Mouse (Mus musculus): ENCODE results near the gene Prok2.

Prok2 gene

DNA sequence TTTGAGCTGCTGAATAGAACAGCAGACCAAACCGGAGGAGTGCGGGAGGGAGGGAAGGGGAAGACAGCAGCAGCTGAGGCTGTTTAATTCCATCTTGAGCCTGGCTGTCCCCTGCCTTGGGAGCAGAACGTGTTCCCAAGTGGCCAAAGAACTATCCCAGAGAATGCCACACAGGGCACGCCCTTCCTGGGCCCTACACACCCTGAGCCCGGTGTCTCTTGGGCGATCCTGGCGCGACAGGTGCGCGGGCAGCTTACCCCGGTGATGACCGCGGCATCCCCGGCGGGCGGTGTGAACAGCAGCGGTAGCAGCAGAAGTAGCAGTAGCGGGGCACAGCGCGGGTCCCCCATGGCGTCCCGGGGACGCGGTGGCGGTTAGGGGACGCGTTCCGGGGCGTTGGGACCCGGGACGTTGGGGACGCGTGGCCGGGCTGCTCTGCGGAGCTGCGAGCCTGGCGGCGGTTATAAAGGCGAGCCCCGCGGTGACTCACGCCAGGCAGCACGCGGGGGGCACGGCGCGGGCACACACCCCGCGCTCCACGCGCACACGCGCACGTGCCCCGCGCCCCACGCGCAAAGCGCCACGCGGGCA lies at the start of gene Prok2:
TSS of gene Prok2 (minus strand) at position 422 of the 591 bp plus-strand sequence.
- no peak for DNase-seq (ENCODE audit: low read depth, low spot score)

DNA sequence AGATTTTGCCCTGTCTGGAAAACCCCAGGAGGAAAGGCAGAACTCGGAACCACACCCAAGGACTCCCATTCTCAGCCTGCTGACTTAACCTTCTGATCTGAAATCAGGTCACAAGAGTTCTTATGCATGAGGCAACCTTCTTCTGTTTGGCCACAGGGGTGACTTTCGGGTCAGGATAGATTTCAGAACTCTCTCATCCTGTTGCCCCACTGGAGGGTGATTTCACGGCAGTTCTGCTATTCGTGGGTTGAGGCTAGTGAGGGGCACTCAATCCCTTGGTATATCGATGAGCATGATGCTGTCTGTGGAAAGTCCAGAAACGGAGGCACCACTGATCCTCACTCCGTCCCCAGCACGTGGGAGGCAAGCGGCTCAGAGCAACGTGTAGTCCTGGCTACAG lies 48.5 kb upstream of the Prok2 start:
- no peak for DNase-seq (ENCODE audit: low read depth, low spot score)

DNA sequence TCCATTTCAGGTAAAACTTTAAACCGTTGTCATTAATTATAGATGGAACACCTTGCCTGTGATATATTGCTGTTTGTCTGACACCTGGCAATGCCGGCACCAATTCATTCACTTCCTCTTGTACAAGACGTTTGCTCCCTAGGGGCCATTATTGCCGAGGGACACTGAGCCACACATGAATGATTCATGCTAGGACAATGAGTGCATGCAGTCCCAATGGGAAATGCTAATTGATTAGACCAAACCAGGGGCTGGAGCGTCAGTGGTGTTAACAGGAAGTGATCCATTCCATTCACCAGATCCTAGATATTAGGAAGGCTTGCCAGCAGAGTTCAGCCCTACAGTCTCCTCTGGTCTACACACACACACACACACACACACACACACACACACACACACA lies 42.3 kb upstream of the Prok2 start:
- no peak for DNase-seq (ENCODE audit: low read depth, low spot score)

DNA sequence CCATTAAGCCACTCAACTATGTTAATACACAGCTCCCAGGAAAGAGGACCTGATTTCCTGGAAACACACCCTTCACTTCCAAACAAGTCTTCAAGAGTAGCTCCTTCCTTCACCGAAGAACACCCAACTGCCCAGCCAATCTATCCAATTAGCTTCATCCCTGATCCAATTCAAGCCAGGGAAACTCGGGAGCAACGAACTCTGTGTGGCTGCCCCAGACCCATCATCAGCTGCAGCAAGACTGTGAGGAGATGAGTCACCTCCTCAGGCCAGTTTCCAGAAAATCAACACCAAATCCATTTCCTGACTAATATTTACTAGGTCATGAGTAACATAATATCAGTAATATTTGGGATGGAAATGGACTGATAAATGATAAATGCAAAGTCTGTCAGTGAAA lies 38.7 kb upstream of the Prok2 start:
- DNase-seq (ENCODE audit: low read depth, low spot score), result no peak

DNA sequence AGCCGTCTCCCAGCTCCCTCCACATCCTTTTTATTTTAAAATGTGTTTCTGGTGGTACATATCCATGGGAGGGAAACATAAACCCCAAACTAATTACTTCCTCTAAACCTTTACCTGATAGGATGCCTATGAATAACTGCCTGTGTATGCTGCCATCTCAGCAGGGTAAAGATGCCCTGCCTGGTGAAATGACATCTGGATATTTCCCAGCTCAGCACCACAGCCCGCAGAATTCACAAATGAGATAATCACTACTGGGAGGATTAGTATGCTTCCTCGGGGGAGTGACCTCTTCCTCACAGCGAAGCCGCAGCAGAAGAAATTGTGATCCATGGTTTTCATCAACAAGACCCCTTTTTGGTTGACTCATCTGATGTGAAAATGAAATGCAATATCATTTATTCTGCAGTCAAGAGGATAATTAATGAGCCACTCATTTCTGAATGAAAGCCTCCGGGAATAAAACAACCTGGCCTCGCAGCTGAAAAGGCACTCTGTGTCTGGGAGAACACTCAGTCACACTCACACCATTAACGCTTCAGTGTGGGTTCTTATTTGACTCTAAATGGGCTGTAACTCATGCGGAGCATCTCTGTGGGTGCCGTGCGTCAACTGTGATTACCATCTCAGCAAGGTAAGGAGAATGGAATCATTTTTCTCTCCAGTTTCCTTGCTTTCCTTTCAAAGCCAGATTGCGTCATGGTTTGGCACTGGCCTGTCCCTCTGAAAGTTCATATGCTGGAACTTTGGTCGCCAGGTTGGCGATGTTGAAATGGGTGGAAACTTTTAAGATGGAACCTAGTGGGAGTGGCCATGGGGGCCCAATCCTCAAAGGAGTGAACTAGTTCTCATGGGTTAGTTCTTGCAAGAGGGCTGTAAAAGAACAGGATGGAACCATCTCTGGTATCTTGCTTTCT lies 36.1 kb upstream of the Prok2 start:
- no peak for DNase-seq (ENCODE audit: low read depth, low spot score)

DNA sequence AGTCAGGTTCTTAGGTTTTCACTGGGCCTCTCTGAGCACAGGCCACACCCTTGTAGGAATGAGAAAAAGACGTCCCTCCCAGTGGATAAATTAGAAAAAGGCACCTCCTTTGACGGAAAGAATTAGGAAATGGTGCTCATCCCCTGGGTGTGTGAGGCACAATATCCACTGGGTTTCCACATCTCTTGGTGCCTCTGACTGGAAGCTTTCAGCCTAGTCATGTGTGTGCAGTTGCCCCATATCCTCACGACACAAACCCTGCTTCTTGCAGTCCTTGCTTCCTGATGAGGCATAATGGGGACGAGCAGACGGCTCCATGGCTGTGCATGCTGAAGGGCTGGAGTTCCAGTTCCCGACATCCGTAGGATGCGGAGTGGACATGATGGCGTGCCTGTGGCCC lies 29.9 kb upstream of the Prok2 start:
- no peak for DNase-seq (ENCODE audit: low read depth, low spot score)

DNA sequence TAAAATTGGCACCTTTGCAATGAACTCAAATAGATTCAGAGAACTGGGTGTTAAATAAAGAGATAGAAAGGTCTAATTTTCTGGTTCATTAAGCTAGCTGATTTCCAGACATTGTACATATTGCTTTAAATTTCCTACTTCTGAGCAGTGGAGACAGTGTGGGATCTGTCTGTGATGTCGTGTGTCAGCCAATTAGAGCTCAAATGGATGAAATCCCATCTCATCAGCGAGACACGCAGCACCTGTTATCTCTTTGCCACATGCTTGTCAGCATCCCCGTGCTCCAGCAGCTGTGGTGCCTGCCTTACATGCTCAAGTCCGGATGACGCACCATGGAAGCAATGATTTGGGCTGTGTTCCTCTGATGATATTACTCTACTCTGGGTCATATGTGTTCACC lies 25.1 kb upstream of the Prok2 start:
- DNase-seq (ENCODE audit: low read depth, low spot score), result no peak

DNA sequence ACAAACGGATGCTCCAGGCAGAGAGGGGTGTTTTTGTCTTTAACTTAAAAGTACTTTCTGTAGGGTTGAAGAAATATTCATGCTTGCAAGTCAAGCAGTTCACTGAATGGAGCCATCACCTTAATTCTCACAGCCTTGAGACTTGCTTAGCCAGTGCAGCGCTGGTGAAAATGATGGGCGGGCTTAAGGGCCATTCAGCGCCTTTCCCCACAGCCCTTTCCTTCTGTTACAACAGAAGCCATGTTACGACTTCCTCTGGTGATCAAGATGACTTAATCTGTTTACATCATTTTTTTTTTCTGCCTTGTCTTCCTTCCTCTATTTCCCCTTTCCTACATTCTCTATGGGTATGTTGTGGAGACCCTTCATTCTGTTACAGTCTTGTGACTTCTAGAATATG lies 20.1 kb upstream of the Prok2 start:
- DNase-seq (ENCODE audit: low read depth, low spot score), result no peak

DNA sequence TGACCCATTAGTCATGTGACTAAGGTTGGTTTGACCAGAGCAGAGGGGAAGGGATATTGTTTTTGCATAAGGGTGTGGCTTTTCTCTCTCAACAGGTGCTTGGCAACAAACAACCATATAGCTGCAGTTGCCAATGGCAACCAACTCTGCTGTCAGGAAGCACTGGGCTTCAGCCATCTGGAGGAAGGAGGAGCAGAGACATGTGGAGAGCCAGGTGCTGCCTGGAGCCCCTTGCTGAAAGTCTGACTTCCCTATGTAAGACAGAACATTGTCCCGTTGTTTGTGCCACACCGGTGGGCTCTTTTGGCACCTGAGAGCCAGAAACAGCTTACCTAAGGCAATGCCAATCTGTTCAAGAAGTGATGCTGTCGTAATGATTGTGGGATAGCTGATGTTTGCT lies 16.7 kb upstream of the Prok2 start:
- DNase-seq (ENCODE audit: low read depth, low spot score), result peak; percentile 24

DNA sequence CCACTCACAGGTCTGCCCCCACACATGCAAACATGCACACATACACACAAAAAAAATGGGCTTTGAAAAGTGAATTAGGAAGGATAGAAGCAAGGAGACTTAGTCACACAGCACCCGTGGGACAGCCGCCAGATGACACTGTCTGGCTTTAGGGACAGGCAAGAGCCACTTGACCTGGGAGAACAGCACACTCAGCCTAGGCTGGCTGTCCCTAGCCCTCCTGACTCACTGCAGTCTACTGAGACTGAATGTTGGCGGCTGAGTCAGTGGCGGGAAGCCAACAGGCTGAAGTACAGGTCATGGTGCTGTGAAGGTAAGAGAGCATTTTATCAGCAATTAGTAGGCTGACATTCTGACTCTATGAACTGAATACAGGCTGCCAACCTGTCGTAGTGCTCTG lies 8.5 kb upstream of the Prok2 start:
- DNase-seq (ENCODE audit: low read depth, low spot score), result no peak

DNA sequence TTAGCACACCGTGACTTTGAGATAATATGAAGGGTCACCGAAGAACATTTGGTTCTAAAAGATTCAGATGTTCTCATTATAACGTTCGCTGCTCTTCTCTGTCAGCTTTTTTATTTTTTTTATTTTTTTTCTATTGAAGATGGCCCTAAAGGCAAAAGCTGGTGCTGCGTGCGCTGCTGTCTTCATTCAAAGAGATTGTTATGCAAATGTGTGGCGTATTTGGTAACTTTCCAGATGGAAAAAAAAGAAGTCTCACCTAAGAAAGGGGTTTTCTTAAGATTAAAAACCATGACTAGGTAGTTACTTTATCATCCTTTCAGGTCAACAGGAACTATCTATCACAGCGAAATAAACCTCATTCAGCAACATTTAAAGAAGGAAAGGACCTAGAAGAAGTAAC lies 6.5 kb upstream of the Prok2 start:
- DNase-seq (ENCODE audit: low read depth, low spot score), result no peak

DNA sequence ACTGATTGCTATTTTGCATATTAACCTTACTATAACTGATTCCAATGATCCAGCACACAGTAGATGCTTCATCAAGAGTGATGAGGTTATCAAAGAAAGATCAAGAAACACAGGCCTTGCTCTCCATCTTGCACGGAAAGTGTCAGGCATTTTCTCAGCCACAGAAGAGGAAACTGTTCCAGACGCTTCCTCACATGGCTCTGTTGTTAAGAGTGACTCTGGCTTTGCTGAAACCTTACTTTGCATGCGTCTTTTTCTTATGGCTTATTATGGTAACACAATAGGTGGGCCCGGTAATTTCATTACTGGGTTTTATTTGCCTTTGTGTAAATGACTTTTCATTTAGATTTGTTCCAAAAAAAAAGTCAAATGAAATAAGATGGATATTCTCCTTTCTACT lies 5.7 kb upstream of the Prok2 start:
- DNase-seq (ENCODE audit: low read depth, low spot score), result no peak

DNA sequence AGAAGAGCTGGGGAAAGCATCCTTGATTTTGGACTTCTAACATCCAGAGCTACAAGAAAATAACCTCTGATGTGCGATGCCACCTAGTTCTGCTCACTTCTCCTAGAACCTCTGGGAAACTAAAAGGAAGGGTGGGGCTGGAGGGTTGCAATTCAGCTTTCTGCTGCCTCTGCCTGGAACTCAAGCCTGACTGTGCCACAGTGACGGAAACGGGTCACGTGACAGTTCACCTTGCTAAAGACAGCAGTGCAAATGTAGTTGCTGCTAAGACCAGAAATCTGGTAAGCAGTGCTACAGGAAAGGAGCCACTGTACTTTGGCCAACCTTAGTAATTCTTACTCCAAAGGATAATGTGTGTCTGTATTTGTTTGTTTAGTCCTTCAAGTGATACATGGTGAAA lies 3.7 kb upstream of the Prok2 start:
- no peak for DNase-seq (ENCODE audit: low read depth, low spot score)

DNA sequence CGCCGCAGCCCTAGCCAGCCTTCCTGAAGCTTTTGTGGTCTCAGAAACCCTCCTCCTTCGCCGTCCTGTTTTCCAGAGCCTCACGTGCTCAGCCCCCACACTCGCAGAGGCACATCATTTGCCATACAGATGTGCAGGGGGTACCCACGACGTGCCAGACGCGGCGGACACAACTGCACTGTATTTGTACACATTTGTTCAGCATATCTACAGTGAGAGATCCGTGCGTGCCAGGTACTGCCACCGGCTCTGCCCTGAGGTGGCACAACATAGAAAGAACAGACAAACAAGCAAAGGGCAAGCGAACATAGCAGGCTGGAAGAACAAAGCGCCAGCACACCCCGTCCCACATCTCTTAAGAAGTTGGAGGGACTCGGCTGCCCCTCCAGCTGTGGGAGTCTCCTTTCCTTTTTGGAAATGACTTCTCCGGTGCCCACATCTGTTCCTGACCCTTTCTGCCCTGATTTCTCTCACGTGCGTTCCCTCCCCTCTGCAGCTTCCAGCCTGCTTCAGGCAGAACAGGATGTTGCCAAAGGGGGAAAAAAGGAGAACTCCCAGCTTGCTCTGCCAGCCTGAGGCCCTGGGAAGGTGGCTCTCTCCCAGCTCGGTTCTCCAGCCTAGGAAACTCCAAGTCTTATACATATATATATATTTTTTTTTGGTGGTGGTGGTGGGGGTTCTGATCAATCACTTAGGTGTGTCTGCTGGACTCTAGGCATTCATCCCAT lies 548 bp upstream of the Prok2 start:
- no peak for DNase-seq (ENCODE audit: low read depth, low spot score)

DNA sequence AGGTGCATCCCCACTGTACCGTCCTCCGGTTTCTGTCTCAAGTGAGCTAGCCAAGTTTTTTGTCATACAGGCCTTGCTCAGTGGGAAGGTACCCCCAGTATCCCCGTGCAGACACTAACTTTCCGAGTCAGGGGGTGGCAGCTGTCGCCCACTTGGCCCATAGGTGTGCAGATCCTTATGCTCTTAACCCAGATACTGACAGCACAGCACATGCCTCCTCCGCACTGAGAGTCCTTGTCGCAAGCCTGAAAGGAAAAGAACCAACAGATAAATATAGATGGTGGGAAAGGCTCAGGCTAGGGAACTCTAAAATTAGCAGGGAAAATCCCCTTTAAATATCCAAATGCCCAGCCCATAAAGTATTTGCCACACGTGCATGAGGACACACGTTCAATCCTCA lies 3.8 kb downstream of the Prok2 start:
- no peak for DNase-seq (ENCODE audit: low read depth, low spot score)

DNA sequence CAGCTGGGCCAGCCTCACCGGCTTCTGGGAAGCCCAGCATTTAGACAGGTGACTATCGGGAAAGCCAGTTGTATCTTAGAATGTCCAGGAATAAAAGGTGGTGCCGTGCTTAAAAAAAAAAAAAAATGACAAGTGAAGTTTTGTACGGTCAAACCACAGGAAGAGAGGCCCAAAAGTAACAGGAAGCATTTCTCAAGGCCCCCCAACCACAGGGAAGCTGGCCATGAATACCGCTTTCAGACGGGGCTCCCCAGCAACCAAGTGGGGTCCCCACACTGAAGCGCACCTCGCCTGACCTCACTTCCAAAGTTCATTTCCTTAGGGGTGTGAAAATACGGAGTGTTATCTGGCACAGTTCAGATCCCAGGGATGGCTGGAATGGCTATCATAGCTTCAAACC lies 5.2 kb downstream of the Prok2 start:
- no peak for DNase-seq (ENCODE audit: low read depth, low spot score)

DNA sequence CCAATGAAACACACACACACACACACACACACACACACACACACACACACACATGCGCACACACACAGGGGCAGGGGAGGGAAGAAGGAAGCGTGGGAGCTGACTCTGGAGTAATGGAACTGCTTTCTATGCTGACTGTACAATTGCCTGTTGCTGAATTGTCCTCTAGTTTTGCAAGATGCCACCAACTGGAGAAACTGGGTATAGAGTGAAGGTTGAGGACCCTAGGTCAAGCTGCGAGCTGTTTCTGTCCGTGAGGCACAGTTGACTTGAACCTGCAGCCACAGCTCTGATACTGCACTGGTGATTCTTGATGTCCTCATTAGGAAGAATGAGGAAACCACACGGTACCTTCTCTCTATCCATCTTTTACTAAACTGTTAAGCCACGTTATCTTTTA lies 10.3 kb downstream of the Prok2 start:
- no peak for DNase-seq (ENCODE audit: low read depth, low spot score)

DNA sequence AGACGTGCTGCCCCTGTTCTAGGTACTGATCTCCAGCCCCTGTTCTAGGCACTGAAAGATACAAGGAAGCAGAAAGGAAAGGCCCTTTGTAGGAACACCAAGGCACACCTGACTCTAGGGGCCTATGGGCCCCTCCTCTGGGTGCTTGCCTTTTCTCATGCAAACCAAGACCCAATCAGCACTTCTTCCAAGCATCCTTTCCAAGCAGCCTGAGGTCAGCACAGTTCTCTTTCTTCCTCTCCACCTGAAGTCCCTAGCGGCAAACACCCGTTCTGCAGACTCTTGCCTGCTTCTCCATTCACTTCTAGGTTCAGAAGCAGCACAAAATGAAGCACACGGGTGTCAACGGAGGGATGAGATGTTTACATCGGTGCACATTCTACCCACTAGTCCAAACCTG lies 11.0 kb downstream of the Prok2 start:
- DNase-seq (ENCODE audit: low read depth, low spot score), result peak; percentile 61

DNA sequence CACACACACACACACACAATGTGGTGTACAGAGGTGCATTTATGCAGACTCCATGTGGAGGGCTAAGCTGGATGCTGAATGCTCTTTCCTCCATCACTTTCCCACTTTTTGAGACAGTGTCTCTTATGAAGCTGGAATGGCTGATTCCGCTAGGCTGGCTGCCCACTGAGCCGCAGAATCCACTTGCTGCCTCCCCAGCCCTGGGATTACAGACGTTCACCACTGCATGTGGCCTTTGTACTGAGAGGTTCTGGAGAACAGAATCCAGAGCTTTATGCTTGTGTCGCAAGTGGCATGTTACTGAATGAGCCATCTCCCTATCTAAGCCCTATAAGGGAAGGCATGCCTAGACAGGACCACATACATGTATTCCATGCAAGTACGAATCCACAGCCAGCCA lies 12.9 kb downstream of the Prok2 start:
- DNase-seq (ENCODE audit: low read depth, low spot score), result no peak

DNA sequence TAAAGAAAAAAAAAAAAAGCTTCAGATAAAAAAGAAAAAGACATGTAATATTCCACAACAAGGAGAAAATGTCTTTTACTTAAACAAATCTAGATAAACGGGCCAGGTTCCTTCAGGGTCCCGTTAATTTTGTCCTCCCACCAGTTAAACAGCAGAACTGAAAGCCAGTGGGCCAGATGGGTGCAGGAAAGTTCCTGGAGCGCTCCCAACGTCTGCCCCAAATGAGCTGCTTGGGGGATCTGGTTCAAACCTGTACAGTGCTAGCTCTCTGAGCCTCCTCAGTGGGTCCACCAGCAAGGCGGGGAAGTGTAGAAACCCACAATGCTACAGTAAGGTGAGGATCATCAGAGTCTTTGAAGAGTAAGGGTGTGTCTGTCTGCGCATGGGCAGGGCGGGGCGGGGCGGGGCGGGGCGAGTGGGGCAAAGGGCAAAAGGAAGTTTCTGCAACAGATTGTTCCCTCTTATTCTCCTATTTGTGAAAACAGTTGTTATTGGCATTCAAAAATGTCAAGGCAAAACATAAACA lies 14.6 kb downstream of the Prok2 start:
- no peak for DNase-seq (ENCODE audit: low read depth, low spot score)

DNA sequence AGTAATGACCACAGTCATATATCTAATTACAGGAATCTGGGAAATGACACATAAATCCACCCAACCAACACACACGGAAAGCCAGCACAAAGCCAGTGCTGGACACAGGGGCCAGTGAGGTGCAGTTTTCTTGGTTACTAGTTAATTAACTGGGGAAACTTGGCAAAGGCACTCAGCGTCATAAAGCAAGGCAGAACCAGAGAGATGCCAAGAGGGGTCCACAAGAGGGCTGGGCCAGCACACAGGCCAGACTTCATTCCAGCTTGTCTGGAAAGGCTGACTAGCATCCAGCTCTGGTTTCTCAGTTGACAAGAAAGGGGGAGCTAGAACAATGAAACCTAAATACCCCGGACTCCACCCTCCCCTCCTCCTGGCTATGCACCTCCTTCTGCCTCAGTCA lies 25.7 kb downstream of the Prok2 start:
- no peak for DNase-seq (ENCODE audit: low read depth, low spot score)
